Mouse (Mus musculus) hindbrain, postnatal 0 days (tissue): ENCODE results near the gene Zfp423. TPM values are rescaled to one million over a fixed set of nuclear protein-coding genes. Genes with fewer than 3 reads are reported as not detected.

Experiments
- ATAC-seq: fragments of 200-750 bp; cut with Nextera tagmentation; 2 replicates; pipeline ENCODE4 v1.8.0; 2017; ENCODE audit warnings: mild to moderate bottlenecking, moderate TSS enrichment, moderate library complexity
- DNase-seq: peaks from one replicate; pipeline ENCODE4 v3.0.0-alpha.2; 2015; ENCODE audit warnings: low spot score
- H3K27ac ChIP-seq: fragments of 300-500 bp; sonication (generic); 2 replicates; pipeline ENCODE4 v1.5.1; 2014; ENCODE audit warnings: mild to moderate bottlenecking
- H3K27me3 ChIP-seq: fragments of 300-500 bp; sonication (generic); 2 replicates; pipeline ENCODE4 v1.6.1; 2014; ENCODE audit warnings: low read length, mixed read lengths; ENCODE audit not compliant: insufficient read depth
- H3K36me3 ChIP-seq: fragments of 300-500 bp; sonication (generic); 2 replicates; pipeline ENCODE4 v1.6.1; 2014; ENCODE audit warnings: low read length, mixed read lengths; ENCODE audit not compliant: insufficient read depth
- H3K4me1 ChIP-seq: fragments of 300-500 bp; sonication (generic); 2 replicates; pipeline ENCODE4 v1.6.1; 2014; ENCODE audit warnings: antibody characterized with exemption, low read length, mixed read lengths; ENCODE audit not compliant: insufficient read depth
- H3K4me2 ChIP-seq: fragments of 300-500 bp; sonication (generic); 2 replicates; pipeline ENCODE4 v1.6.1; 2014; ENCODE audit warnings: low read depth, mild to moderate bottlenecking, low read length, moderate library complexity, mixed read lengths
- H3K4me3 ChIP-seq: fragments of 300-500 bp; sonication (generic); 2 replicates; pipeline ENCODE4 v1.5.1; 2014; ENCODE audit warnings: low read length
- H3K9ac ChIP-seq: fragments of 300-500 bp; sonication (generic); replicated peaks from 2 replicates; pipeline ENCODE4 v1.6.1; 2014; ENCODE audit warnings: mild to moderate bottlenecking, low read length, moderate library complexity, mixed read lengths
- H3K9me3 ChIP-seq: fragments of 300-500 bp; sonication (generic); 2 replicates; pipeline ENCODE4 v1.6.1; 2016; ENCODE audit warnings: low read length, mixed read lengths
- CTCF ChIP-seq: IDR thresholded peaks from 2 replicates; pipeline ENCODE4 v1.5.1; 2016; ENCODE audit warnings: antibody characterized with exemption, control low read depth, low read depth
- WGBS: fragments of 180-500 bp; shearing (Covaris S2); extraction: QIAGEN DNeasy Blood & Tissue Kit; methylation state at CpG from one replicate; pipeline ENCODE4 v1.1.7; 2014; 5-methylcytosine and 5-hydroxymethylcytosine counted together
- polyA plus RNA-seq: library from polyadenylated mRNA; unstranded; fragments of >200 nt; fragmentation: Nextera tagmentation; extraction: Ambion mirVana; gene quantifications from 2 replicates; pipeline ENCODE4 v1.2.1, GENCODE M21; 2015
- total RNA-seq: library from RNA; depleted of rRNA; stranded (reverse); fragments of >200 nt; gene quantifications from 2 replicates; pipeline ENCODE4 v1.2.3, GENCODE M21; 2014

Zfp423 gene
- total and polyA plus RNA-seq, 2 experiments from 2014 or later: 22.2 to 73.6 TPM

DNA sequence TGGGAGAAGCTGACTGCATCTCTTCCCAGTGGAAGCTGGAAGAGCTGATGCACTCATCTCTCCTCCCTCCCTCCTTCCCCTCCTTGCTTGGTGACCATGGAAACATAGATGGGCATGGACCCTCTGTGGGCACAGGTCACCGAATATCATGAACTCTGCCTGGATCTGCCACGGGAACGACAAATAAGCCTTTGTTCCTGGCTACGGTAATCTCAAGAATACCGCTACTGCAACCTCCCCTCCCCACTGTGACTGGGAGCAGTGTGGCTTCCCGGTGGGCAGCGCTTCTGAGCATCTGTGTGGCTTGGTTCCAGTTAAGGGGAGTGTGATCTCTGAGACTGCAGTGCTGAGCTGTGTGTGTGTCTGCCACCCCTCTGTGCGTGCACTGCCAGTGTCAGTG is 274.0 kb downstream of the Zfp423 start:
- Histone ChIP-seq H3K27ac (peak overlapping the region; percentile 56; the same call in 1 of the 2 replicates), H3K9me3 (no peaks in the 10 kb centered on the region), H3K27me3 (no peaks in the 10 kb centered on the region), H3K4me1 (peaks cover 59% of the 10 kb centered on the region), H3K4me2 (no peak overlapping the region), H3K36me3 (no peaks in the 10 kb centered on the region; the same call in 1 of the 2 replicates), H3K4me3 (no peak overlapping the region), H3K9ac (0 out of 2 replicates have a peak overlapping the region, but pooled peaks have one; percentile 28)
- ATAC-seq: 0 out of 2 replicates have a peak, but pooled peaks have one; percentile 17
- no peak for DNase-seq
- 16% methylated on average over 8 of the region's 8 CpGs for WGBS
- no peak for TF ChIP-seq CTCF

DNA sequence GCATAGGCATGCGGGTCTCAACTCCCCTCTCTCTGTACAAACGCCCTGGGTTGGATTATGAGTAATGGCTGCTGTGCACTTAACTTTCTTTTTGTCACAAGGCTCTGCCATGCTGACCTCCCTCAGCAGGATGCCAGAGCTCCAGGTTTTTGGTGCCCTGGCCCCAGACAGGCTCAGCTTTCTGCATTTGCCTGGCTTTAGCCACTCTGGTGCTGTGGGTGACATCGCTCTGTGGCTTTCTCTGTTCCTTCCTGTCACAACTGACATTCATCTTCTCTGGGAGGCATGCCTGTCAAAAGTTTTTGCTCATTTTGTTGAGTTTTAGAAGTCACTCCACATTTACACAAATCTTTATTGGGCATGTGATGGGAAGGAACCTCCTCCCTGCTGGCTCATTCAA is 277.3 kb downstream of the Zfp423 start:
- ATAC-seq (no peak), DNase-seq (no peak)
- H3K27ac ChIP-seq: no peak overlapping the region
- H3K27me3 ChIP-seq: no peaks in the 10 kb centered on the region
- H3K4me2 ChIP-seq: no peak overlapping the region
- 72% methylated on average over 3 of the region's 3 CpGs for WGBS
- no peak overlapping the region for H3K4me3 ChIP-seq
- H3K9me3 ChIP-seq: no peaks in the 10 kb centered on the region
- peaks cover 41% of the 10 kb centered on the region for H3K4me1 ChIP-seq
- no peak overlapping the region for H3K9ac ChIP-seq
- TF ChIP-seq CTCF: no peak
- H3K36me3 ChIP-seq: no peaks in the 10 kb centered on the region; the same call in 1 of the 2 replicates

- 52% methylated on average over 3 of the region's 3 CpGs for WGBS
- no peaks in the 10 kb centered on the region for H3K27me3 ChIP-seq
- no peak for ATAC-seq
- no peak overlapping the region for H3K4me2 ChIP-seq
- DNase-seq: no peak
- no peak overlapping the region for H3K9ac ChIP-seq
- TF ChIP-seq CTCF: no peak
- no peak overlapping the region for H3K4me3 ChIP-seq
- H3K36me3 ChIP-seq: no peaks in the 10 kb centered on the region; the same call in 1 of the 2 replicates
- H3K27ac ChIP-seq: no peak overlapping the region
- no peaks in the 10 kb centered on the region for H3K9me3 ChIP-seq
- H3K4me1 ChIP-seq: peaks cover 34% of the 10 kb centered on the region
These were observed 279.4 kb downstream of the Zfp423 start for GRCm38 (mm10) chr8:87680034-87680433.

DNA sequence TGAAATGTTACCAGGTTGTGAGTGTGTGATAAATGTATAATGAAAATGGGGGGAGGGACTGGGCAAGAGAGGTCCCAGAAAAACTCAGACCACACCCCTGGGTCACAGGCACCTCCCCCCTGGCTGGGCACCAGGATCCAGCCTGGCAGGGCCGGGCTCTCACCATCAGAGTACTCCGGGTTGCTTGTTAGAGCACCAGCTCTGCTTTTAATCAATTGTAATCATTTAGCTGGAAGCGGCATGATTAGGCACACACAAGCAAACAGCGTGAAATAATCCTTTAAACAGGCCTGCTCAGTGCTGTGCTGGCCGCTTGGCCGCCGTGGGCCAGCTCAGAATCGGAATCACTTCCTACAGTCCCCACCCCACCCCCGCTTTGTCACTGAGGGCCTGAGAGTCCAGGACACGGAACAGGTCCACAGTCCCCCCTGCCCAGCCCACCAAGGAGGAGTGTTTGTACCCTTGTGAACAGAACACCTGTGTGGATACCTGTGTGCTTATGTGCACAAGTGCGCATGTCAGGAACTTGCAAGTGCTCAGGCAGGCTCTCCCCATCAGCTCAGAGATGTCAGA is 279.9 kb downstream of the Zfp423 start:
- peak; percentile 44; the same call in 1 of the 2 replicates for ATAC-seq
- no peak for DNase-seq
- 48% methylated on average over 11 of the region's 11 CpGs for WGBS
- no peak for TF ChIP-seq CTCF
- Histone ChIP-seq H3K4me3 (no peak overlapping the region), H3K36me3 (no peaks in the 10 kb centered on the region; the same call in 1 of the 2 replicates), H3K9ac (no peak overlapping the region), H3K4me2 (no peak overlapping the region), H3K4me1 (peaks cover 29% of the 10 kb centered on the region), H3K9me3 (no peaks in the 10 kb centered on the region), H3K27me3 (no peaks in the 10 kb centered on the region), H3K27ac (no peak overlapping the region)

DNA sequence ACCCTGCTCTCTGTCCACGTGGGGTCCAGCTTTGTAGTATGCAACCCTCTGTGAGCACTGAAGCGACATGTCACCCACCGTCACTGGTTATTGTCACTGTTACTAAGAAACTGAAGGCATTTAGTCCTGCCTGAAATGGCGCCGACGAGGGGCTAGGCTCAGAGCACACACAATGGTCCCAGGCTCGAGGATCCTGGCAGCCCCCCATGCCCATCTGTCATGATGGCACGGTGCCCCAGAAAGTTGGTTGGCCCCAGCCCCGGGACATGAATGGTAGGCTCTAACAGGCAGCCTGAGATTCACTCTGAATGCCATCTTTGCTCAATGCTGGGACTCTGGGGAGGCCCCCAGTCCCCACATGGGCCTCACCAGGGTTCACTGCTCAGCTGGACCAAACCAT is 284.0 kb downstream of the Zfp423 start:
- Histone ChIP-seq H3K9me3 (no peaks in the 10 kb centered on the region), H3K4me3 (no peak overlapping the region), H3K9ac (no peak overlapping the region), H3K36me3 (no peaks in the 10 kb centered on the region), H3K4me1 (peaks cover 42% of the 10 kb centered on the region), H3K4me2 (no peak overlapping the region), H3K27me3 (no peaks in the 10 kb centered on the region), H3K27ac (peak overlapping the region; percentile 61)
- 32% methylated on average over 9 of the region's 9 CpGs for WGBS
- peak; percentile 83 for DNase-seq
- peak; percentile 81 for ATAC-seq
- no peak for TF ChIP-seq CTCF

DNA sequence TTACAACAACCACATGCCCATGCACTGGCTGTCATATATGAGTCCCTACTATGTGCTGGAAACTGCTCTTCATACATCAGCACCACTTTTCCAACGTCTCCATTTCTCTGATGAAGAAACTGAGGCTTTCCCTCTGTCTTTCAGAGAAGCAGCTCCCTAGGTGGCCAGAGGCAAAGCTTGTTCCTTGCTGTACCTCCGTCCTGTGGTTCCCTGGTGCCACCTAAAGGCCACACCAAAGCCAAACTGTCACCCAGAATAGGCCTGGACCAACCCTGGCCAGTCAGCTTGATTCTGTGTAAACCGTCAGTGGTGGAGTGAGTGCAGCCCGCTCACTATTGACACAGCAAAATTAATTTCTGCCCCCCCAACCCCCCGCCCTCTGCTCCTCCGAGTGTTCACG is 285.2 kb downstream of the Zfp423 start:
- Histone ChIP-seq H3K36me3 (no peaks in the 10 kb centered on the region), H3K27me3 (no peaks in the 10 kb centered on the region), H3K27ac (peak overlapping the region; percentile 61; the same call in 1 of the 2 replicates), H3K9me3 (no peaks in the 10 kb centered on the region), H3K4me2 (no peak overlapping the region), H3K4me3 (no peak overlapping the region), H3K9ac (no peak overlapping the region), H3K4me1 (peaks cover 32% of the 10 kb centered on the region)
- no peak for DNase-seq
- TF ChIP-seq CTCF: peak; percentile 51
- WGBS: 59% methylated on average over 7 of the region's 7 CpGs
- ATAC-seq: no peak

- H3K9ac ChIP-seq: no peak overlapping the region
- no peaks in the 10 kb centered on the region for H3K9me3 ChIP-seq
- H3K27ac ChIP-seq: peak overlapping the region; percentile 54; the same call in 1 of the 2 replicates
- no peak overlapping the region for H3K4me2 ChIP-seq
- WGBS: 48% methylated on average over 2 of the region's 2 CpGs
- no peak for TF ChIP-seq CTCF
- H3K27me3 ChIP-seq: no peaks in the 10 kb centered on the region
- no peak overlapping the region for H3K4me3 ChIP-seq
- peaks cover 43% of the 10 kb centered on the region for H3K4me1 ChIP-seq
- DNase-seq (no peak), ATAC-seq (no peak)
- no peaks in the 10 kb centered on the region for H3K36me3 ChIP-seq
These were observed 287.2 kb downstream of the Zfp423 start for GRCm38 (mm10) chr8:87672214-87672613.
